Mouse (Mus musculus): ENCODE results near the gene Kir3dl2.
"Not testable (repeated sequence)": the region's sequence is repeated elsewhere in the genome, so short reads cannot be mapped to it uniquely, and the experiment has no call there.

Kir3dl2 gene

DNA sequence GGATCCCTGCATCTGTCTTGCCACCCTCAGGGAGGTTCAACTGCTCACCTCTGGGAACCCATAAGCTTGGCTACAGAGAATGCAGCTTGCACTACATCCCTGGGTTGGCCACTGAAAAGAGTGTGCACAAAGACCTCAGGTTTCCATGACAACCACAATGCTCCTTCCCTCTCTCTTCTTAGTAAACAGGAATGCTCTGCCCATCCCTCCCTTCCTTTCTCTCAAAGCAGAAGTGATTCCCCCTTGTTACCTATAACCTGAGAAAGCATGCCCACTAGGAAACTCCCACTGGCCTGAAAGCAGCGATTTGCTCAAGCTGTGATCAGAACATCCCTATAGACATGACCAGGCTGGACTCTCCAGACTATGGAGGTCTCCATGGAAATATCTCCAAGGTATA lies at the start of gene Kir3dl2:
Gene Kir3dl2 (minus strand): TSS at position 101 of the 400 bp plus-strand sequence.
- not testable (repeated sequence) for DNase-seq (ENCODE audit: extremely low read depth, insufficient read length, low spot score)

DNA sequence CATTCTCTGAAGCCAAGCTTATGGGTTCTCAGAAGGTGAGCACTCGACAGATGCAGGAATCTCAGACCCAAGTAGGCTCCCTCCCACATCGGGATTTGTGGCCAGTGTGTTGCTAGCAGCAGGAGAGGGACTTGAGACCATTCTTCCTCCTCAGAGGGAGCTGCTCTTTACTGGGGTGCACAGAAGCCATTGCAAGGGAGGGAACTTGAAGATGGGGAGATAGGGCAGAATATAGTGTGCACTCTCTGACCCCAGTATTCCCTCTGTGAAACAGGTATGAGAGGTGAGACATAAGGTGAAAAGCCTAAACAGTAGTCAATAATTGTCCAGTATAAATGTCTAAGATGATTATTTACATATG lies 47.0 kb upstream of the Kir3dl2 start:
- no peak for DNase-seq (ENCODE audit: extremely low read depth, insufficient read length, low spot score)

DNA sequence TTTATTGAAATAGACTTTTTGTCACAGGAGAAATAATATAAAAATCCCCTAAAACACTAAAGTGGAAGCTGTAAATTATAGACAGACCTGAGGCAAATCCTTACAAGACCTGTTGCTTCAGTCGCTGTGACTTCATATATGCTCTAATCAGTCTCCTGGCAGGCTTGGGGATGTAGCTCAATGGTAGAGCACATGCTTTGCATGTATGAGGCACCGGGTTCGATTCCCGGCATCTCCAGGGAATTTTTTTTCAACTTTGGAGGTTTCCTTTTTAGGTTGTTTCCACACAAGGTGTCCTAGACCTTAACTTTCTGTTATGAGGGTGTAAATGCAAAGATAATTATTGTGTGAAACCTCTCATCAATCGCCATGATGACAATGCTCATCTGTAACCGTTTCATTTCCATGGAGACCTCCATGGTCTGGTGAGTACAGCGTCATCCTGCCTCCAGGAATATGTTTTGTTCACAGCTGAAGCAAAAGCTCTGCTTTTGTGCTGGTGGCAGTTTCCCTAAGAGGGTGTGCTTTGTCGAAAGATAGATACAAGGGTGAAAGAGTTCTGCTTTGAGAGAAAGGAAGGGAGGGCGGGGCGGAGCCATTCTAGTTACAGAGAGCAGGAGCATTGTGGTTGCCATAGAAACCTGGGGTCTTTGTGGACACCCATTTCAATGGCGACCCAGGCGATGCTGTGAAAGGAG lies 46.5 kb upstream of the Kir3dl2 start, which contains the start of gene Tceal3:
Gene Tceal3 (plus strand): TSS at position 644 of the 698 bp plus-strand sequence.
- no peak for DNase-seq (ENCODE audit: extremely low read depth, insufficient read length, low spot score)

DNA sequence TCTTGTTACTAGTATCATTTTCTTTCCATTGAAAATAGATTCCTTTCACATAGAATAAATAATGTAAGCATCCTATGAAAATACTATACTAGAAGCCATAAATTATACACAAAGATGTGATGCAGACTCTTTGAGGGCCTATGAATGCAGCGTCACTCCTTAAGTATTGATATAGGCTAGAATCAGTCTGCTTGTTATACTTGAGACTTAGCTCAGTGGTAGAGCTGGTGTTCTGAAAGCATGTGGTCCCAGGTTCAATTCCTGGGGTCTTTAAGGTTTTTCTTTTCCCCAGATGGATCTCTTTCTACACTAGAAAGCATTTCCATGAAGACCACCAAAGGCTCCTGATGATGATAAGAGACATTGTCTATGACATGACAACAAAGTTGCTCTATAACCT lies 40.8 kb upstream of the Kir3dl2 start:
- DNase-seq (ENCODE audit: extremely low read depth, insufficient read length, low spot score), result no peak

DNA sequence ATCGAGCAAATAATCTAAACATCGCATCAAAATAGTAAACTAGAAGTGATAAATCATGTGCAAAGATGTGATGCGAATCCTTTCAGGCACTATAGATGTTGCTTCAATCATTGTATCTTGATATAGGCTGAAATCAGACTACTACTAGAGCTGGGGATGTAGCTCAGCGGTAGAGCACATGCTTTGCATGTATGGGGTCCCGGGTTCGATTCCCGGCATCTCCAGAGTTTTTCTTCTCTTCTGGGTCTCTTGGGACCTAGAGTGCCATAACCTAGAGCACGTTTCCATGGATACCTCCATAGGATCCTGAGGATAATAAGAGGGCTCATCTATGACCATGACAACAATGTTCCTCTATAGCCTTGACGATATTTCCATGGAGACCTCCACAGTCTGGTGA lies 25.2 kb upstream of the Kir3dl2 start:
- DNase-seq (ENCODE audit: extremely low read depth, insufficient read length, low spot score), result not testable (repeated sequence)

DNA sequence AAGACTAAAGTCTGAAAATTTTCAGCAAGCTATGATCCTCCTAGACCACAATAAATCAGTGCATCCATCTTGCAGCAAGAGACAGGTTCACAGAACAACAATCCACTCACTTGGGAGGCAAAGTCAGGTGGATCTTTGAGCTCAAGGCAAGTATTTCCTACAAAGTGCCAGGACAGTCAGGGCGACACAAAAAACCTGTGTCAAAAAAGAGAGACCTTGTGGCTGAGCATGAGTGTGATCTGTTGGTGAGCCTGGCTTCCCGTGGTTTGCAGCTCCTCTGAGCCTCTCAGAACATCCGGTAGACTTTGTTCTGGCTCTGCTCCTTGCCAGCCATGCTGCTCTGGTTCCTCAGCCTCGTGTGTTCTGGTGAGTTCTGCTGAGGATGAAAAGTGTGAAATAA lies 26.2 kb downstream of the Kir3dl2 start, which contains the start of gene Kir3dl1:
Gene Kir3dl1 (plus strand): TSS at position 301 of the 400 bp plus-strand sequence.
- not testable (repeated sequence) for DNase-seq (ENCODE audit: extremely low read depth, insufficient read length, low spot score)
